Mouse (Mus musculus): ENCODE measurements at regions not wholly inside any gene's neighbourhood (a gene's known extent, or its start where the extent isn't known, plus 50 kb on each side); places are given as distances from the start of the nearest gene placed in this dataset.

GRCm38 (mm10) chr1:194435060-194435459 lies 183.0 kb upstream of the Plxna2 start:
- no peak for TF ChIP-seq CTCF (IDR thresholded peaks at IDR 0.05; ENCODE audit: borderline replicate concordance, insufficient read depth, low read depth, low read length)
- no peak for TF ChIP-seq POLR2A (IDR thresholded peaks at IDR 0.05; ENCODE audit: borderline replicate concordance, insufficient read depth, low read length)
